Mouse (Mus musculus) mouse embryonic stem cell (cell line): ENCODE data around the gene Shisa8.
"Not testable (repeated sequence)": the region's sequence is repeated elsewhere in the genome, so short reads cannot be mapped to it uniquely, and the experiment has no call there.

ENCODE experiments used
- in situ Hi-C, 2 experiments: fragments of 300-500 bp; cut with MboI; formaldehyde crosslinking; loops; 1 replicate in 1 of 2; 3 replicates in 1 of 2; pipeline ENCODE4 v1.14.3; 2019 to 2020; ENCODE audit warnings: low sequenced_read_pairs in 2 of 2, low pct_unique_long_range_greater_than_20kb in 1 of 2, mixed read lengths in 1 of 2; ENCODE audit not compliant: unreplicated experiment in 1 of 2

The Shisa8 gene

DNA sequence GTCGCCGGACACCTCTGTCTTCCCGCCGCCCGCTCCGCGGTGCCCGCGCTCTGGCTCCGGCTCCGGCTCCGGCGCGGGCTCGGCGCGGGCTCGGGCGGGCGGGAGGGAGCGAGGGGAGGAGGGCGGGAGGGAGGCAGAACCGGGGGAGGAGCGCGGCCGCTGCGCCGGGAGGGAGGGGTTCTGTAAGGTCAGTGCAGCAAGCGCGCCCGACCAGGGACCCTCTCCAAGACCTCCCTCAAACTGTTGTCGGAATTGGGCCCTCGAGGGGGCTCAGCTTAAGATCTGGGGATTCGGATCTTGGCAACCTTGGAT is at the start of gene Shisa8:
Shisa8 (minus strand) TSS at position 64 of the 312 bp plus-strand sequence.
- in situ Hi-C loops: loop anchor here in 1 of 2 experiments (10.0 kb wide), 1 partner anchor 148 kb away; the partner anchor contains the start of gene Mei1

DNA sequence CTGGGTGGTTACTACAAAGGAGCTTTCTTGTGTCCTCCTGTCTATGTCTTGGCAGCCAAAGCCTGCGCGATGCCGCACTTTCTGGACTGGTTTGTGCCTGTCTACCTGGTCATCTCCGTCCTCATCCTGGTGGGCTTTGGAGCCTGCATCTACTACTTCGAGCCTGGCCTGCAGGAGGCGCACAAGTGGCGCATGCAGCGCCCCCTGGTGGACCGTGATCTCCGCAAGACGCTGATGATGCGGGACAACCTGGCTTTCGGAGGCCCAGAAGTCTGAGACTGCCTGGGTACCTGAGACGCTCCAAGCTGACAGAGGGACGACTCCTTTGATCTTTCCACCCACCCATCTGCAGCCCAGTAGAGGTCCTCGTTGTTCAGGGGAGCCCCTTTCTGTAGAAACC is 46.9 kb upstream of the Shisa8 start:
- in situ Hi-C loops: no loop called here

DNA sequence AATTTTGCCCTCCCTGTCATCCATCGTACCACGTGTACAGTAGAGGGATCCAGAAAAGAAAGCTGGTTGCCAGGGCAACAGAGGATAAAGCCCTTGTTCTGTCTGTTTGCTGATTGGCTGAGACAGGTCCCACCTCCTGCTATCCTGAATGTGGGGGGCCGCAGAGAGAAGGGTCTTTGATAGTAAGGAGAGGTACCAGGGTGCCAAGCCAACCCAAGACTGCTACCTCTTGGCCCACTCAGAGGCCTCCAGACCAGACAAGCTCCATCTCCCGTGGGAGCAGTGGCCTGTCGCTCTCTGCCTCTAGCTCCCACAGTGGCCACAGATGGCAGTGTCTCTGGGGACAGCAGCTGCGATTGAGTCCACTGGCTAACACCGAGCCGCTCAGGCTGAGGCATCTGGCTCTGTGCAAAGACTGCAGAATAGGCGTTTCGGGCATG is 43.3 kb upstream of the Shisa8 start:
- in situ Hi-C loops: no loop called here

DNA sequence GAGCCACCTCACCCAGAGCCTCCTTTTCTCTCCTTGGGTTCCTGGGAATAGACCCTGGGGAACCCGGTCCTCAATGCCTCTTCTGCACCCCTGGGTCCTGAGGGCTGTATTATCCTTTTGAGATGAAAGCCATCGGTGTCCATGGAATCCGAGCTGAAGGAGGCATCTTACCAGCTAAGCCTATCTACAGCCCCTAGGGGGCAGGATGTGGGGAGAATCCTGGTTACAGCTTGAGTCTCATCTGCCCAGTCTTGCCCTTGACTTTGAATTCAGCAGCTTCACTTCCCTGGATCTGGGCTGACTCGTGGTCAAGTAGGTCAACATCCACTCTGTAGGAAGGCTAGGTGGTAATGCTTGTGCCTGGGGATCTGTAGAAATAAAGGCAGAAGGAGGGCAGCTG is 42.6 kb upstream of the Shisa8 start:
- in situ Hi-C loops: no loop called here

DNA sequence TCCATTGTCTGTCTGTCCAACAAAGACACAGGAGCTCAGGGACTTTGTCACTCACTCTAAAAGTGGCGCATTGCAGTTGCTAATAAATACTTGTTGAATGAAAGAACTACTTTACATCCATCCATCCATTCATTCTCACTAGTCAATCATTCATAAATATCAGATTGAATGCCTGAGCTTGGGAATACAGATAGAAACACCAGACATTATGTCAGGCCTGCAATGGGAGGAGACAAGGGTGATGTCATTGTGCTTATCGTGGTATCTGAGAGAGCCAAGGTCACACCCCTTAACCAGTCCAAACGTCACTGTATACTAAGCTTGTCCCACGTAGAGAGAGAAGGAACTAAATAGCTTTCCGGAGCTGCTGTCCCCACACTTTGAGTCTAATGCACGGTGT is 39.5 kb upstream of the Shisa8 start, which contains the start of gene 1500009C09Rik:
1500009C09Rik (plus strand) TSS at position 301 of the 400 bp plus-strand sequence.
- in situ Hi-C loops: no loop called here

DNA sequence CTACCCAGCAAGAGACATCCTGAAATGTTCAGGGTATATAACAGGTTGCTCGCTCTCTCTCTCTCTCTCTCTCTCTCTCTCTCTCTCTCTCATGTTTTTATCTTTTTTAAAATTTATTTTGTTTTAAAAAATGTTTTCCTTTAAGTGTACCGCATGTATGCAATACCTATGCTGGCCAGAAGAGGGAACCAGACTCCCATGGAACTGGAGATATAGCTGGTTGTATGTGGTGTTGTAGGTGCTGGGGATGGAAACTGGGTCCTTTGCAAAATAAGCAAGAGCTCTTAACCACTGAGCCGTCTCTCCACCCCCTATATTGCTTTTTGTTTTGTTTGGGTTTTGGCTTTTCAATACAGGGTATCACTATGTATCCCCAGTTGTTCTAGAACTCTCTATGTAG is 39.0 kb upstream of the Shisa8 start:
- in situ Hi-C loops: no loop called here

DNA sequence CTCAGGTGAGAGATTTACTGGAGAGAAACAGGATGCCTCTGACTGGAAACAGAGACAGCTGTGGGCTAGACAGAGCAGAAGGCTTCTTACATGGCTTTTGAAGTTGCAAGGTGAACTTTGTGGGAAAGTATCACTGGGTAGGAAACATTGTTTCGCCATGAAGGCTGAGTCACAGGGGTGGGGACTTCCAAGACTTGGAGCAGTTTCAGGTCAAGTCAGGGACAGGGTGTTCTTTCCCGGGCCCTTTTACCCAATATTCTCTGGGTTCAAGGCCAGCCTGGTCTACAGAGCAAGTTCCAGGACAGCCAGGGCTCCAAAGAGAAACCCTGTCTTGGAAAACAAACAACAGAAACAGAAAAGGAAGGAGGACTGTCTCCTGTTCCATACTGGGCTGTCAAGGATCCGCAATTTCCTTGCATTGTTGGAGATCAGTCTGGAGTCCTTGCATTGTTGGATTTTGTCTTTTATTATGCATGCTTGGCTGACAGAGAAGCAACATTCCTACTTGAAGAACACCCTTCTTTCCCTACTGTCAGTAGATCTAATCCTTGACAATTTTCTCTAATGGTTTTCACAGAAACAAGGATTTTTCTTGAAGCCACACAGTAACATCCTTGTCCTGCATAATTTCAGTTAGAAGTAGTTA is 34.6 kb upstream of the Shisa8 start:
- in situ Hi-C loops: no loop called here

DNA sequence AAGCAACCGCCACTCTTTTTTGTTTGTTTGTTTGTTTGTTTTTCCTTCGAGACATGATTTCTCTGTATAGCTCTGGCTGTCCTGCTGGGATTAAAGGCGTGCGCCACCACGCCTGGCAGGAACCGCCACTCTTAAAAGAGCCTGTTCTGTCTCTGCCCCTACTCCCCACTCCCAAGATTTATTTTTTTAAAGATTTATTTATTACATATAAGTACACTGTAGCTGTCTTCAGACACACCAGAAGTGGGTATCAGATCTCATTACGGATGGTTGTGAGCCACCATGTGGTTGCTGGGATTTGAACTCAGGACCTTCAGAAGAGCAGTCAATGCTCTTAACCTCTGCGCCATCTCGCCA is 32.2 kb upstream of the Shisa8 start:
- in situ Hi-C loops: not testable (repeated sequence)

DNA sequence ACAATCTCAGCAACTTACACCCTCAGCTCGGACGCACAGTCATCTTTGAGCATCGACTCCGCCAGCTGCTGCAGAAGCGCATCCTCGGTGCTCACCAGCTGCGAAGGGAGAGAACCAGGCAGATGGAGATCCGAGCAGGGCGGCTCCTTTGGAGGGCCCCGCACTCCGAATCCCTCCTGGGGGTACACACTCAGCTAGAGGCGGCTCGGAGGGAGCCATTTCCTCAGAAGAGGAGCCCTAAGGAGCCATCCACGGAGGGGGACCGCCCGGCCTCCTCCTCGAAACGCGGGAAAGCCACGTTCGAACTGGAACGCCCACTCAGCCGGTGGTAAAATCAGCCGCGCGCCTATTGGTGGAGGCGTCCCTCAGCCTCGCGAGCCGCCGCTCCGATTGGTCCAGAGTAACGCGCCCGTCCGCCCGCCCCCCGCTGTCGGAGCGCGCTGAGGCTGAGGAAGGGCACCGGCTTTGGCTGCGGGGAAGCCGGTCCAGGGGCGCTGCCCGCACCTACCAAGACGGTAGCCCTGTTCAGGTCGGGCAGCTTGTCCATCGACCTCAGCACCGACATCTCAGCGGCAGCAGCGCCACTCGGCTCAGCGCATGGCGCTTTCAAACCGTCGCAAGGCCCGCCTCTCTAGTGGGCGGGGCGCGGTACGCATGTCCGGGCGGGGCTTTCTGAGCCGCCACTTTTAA is 31.6 kb upstream of the Shisa8 start, which contains the start of gene Cenpm:
Cenpm (minus strand) TSS at position 634 of the 690 bp plus-strand sequence.
- in situ Hi-C loops: no loop called here

DNA sequence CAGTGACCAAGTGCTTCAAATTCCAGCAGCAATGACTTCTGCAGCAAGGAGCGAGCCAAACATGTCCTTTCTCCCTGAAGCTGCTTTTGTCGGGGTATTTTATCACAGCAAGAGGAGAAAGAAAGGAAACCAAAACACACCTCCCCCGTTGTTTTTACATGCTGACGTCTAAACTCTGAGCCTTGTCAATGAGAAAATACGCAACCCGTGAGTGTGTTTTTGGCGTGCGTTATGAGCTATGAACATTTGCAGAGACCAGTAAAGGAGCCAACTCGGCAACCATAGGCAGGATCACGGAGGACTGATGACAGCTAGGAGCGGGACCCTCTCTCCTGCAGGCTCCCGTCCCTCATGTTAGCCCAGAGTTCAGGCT is 31.1 kb upstream of the Shisa8 start:
- in situ Hi-C loops: no loop called here

DNA sequence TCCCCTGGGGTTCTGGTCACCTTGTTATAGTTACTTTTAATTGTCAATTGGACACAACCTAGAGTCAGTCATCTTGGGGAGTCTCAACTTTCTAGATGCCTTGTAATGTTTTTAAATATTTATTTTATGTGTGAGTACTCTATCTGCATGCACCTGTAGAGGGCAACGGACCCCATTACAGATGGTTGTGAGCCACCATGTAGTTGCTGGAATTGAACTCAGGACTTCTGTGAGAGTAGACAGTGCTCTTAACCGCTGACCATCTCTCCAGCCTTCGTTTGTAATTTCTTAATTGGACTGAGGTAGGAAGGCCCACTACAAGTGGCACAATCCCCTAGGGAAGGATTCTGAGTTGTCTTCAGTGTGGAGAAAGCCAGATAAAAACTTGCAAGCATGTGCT is 30.7 kb upstream of the Shisa8 start:
- in situ Hi-C loops: no loop called here

DNA sequence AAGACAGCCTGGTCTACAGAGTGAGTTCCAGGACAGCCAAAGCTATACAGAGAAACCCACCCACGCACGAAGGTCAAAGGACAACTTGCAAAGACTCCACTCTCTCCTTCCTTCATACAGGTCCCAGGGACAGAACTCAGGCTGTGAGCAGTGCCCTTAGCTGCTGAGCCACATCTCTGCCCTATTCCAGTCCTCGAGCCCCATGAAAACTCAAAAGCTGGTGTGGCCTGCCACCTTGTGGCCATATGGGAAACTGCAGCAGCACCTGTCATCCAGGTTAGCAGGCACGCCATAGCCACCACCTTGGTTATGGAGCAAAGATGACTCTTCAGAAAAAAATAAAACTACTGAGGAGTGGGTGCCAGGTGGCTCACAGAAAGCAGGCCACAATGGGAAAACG is 23.9 kb upstream of the Shisa8 start:
- in situ Hi-C loops: loop anchor here in 1 of 2 experiments (10.0 kb wide), 1 partner anchor 102 kb away; no protein-coding TSS in a partner anchor

DNA sequence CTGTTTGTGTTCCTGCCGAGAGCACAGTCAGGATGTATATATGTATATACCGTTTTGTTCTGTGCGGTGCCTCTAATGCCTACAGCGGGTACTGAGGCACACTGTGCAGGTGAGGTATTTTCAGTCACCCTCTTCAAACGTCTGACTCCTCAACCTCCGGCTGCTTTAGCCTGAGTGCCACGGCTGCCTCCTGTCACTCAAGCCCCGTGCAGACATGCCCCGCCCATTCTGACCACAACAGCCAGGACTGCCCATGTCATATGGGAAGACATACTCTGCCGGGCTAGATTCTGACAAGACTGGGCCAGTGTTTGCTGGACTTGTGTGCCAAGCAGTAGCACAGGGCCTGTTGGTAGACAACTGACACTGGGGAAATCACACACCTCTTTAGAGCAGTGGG is 23.0 kb upstream of the Shisa8 start:
- in situ Hi-C loops: loop anchor here in 1 of 2 experiments (10.0 kb wide), 1 partner anchor 101 kb away; no protein-coding TSS in a partner anchor

DNA sequence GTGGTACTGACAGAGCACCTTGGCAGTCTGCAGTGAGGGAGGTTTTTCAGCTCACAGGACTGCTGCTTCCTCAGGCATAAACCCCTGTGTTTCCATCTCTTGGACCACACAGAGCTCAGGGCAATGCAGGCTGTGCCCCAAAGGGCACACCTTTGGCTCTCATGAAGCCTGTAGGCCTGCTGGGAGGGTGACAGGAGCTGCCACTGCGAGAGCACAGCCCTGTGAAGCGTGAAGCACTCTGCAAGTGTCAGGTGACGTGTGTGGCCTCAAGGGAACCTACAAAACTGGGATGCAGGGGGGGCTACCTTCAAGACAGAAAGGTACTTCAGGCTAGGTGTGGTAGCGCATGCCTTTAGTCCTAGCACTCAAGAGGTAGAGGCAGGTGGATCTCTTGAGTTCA is 20.0 kb upstream of the Shisa8 start:
- in situ Hi-C loops: loop anchor here in 1 of 2 experiments (10.0 kb wide), 1 partner anchor 98 kb away; no protein-coding TSS in a partner anchor

DNA sequence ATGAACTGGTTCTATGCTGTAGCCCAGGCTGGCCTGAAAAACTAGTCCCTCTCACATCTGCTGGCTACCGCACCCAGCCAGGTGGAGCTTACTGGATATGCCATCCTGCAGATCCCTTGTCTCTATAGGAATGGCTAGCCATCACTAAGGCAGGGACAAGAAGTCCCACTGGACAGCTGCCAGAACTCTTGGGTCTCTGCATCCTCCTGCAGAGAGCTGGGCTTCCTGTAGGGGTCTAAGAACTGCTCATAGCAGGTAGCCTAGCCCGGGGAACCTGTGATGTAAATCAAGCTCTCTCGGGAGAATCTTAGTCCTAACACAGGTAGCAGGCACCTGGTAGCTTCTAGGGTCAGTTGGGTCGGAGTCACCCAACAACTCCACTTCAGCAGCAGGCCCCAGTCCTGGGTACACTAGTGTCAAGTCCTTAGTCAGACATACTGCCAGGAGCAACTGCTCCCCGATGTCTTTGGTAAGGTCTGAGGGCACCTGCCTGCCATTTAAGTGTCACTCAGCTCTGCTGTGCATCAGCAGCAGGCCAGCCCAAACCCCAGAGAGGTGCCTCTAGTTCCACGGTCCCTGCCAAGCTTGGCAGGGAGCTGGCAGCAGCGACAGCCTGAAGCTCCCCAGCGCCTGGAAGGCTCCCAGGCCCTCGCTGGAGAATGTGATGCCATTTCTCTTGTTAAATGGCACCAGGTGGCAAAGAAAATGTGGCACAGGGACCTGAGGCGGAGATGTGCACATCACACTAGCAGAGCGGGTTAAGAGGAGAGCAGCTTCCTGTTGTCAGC is 19.2 kb upstream of the Shisa8 start:
- in situ Hi-C loops: loop anchor here in 1 of 2 experiments (10.0 kb wide), 1 partner anchor 97 kb away; no protein-coding TSS in a partner anchor

DNA sequence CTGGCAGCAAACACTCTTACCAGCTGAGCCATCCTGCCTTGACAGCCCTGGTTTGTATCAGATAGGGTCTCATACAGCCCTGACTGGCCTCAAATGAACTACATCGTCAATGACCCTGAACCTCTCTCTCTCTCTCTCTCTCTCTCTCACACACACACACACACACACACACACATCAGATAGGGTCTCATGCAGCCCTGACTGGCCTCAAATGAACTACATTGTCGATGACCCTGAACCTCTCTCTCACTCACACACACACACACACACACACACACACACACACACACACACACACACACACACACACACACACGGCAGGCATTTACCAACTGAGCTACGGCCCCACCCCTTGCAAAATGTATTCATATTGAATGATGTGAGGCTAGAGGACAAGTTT is 18.5 kb upstream of the Shisa8 start:
- in situ Hi-C loops: loop anchor here in 1 of 2 experiments (10.0 kb wide), 1 partner anchor 96 kb away; no protein-coding TSS in a partner anchor

DNA sequence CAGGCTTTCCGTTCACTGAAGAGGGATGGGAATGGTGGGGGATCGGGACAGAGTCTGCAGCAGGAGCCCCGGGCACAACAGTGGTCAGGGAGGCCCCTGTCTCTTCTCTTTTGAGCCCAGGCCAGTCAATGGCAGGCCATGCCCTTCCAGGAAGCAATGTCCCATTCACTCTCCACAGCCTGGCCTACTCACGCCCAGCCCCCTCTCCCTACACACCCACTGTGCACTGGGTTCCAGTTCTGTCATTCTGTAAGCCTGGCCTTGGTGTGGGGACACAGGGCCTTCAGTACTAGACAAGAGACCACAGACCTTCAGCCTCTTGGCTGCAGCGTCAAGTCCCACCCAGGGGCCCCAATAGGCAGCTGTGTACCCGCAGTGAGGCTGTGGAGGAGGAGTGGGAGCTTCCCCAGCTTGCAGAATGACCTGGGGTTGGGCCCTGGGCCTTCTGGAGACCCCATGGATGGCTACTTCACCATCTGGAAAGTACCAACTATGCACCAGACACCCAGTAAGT is 17.5 kb upstream of the Shisa8 start:
- in situ Hi-C loops: loop anchor here in 1 of 2 experiments (10.0 kb wide), 1 partner anchor 95 kb away; no protein-coding TSS in a partner anchor

DNA sequence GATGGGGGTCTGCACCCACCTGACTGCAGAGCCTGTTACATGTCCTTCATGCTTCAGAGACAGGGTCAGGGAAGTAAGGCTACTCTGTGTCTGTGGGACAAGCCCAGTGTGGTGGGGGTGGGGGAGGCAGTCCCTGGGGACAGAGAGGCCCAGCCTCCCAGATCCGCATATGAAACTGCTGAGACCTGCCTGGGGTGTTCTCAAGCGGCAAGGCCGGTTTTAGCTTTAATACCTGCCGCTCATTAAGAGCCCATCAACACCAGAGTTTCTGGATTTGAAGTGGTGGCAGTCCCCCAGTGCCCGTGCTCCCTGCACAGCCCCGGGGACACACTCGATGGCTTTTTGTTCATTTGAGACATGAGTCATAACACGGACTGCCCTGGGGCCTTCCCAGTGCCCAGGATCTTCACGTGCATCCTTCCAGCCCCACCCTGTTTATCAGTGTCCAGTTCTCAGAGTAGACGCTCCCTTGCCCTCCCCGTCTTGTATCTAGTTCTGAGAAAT is 17.0 kb upstream of the Shisa8 start:
- in situ Hi-C loops: loop anchor here (10.0 kb wide), 3 partner anchors 95 to 165 kb away; partner anchors contain the start of gene Mei1 (in 1 of the 2)
